13 mouse cellular contexts compared by ENCODE assay signal in genomic region chr7:74060306-74060946, GRCm38 (mm10). TPM values are rescaled to one million over a fixed set of nuclear protein-coding genes. Genes with fewer than 3 reads are reported as not detected.
A peak's percentile ranks its signal among the peaks of the same experiment; 100 is the strongest.
DNase-seq lines count a peak whose midpoint lies in the region; ATAC-seq lines count a peak whose summit lies in the region.
"Had no signal": no experiment of that assay in that cellular context is flagged by ENCODE, and none has a peak within 500 bp of the region (broad histone marks: within the 10 kb centered on the region; RNA-seq: fewer than 3 reads in every experiment).

No protein-coding gene starts in this region.

- no peak overlapping the region for H3K4me2 ChIP-seq in heart, embryonic 12.5 days
- no peak overlapping the region for H3K4me2 ChIP-seq in lung, embryonic 15.5 days
- H3K4me2 ChIP-seq: embryonic facial prominence, embryonic 13.5 days; neural tube, embryonic 13.5 days had no signal

- peak; percentile 48 to 49 for DNase-seq in heart, adult 18-20 months
- DNase-seq in Muller cell, postnatal 12 days (ENCODE audit: inconsistent ontology term) = peak; percentile 79
- peak; percentile 33 to 41 for DNase-seq in heart, postnatal 10 days
- no peak for DNase-seq in yolk sac, embryonic 10.5 days (ENCODE audit: low spot score)
- no peak for DNase-seq in right cerebral cortex, postnatal 14 days
- DNase-seq: cerebellum, adult 18-20 months; thymus, postnatal 4 days had no signal

- H3K9me3 ChIP-seq in heart, embryonic 12.5 days (replicated peaks) = no peaks in the 10 kb centered on the region
- no peaks in the 10 kb centered on the region for H3K9me3 ChIP-seq in lung, embryonic 15.5 days
- H3K9me3 ChIP-seq: embryonic facial prominence, embryonic 13.5 days; neural tube, embryonic 13.5 days had no signal

- no peak overlapping the region for H3K4me3 ChIP-seq in heart, embryonic 12.5 days
- no peak overlapping the region for H3K4me3 ChIP-seq in lung, embryonic 15.5 days
- H3K4me3 ChIP-seq: embryonic facial prominence, embryonic 13.5 days; megakaryocyte, embryonic 14.5 days; neural tube, embryonic 13.5 days had no signal

- ATAC-seq in heart, embryonic 12.5 days (ENCODE audit: insufficient number of reproducible peaks, low FRiP score) = no peak
- peak; percentile 88 for ATAC-seq in lung, embryonic 15.5 days (ENCODE audit: borderline replicate concordance, extremely low read depth, low FRiP score, low TSS enrichment)
- ATAC-seq in CD4-positive, CD25-positive, alpha-beta regulatory T cell, adult 4 months = no peak

- H3K4me1 ChIP-seq in heart, embryonic 12.5 days (replicated peaks) = no peaks in the 10 kb centered on the region
- peaks cover 10% of the 10 kb centered on the region for H3K4me1 ChIP-seq in lung, embryonic 15.5 days
- H3K4me1 ChIP-seq: megakaryocyte, embryonic 14.5 days; neural tube, embryonic 13.5 days had no signal

- intact Hi-C loops in heart, postnatal 10 days (cut with DNase I) = no loop called here

- H3K27ac ChIP-seq in heart, embryonic 12.5 days (ENCODE audit: poor library complexity, severe bottlenecking) = no peak overlapping the region
- H3K27ac ChIP-seq in lung, embryonic 15.5 days = peak overlapping the region; percentile 60
- H3K27ac ChIP-seq: embryonic facial prominence, embryonic 13.5 days; neural tube, embryonic 13.5 days had no signal

- WGBS in heart, embryonic 12.5 days = 73% methylated on average over 3 of the region's 3 CpGs
- 68% methylated on average over 3 of the region's 3 CpGs for WGBS in lung, embryonic 15.5 days

- H3K36me3 ChIP-seq in heart, embryonic 12.5 days = no peaks in the 10 kb centered on the region
- no peaks in the 10 kb centered on the region for H3K36me3 ChIP-seq in lung, embryonic 15.5 days
- H3K36me3 ChIP-seq: embryonic facial prominence, embryonic 13.5 days; neural tube, embryonic 13.5 days had no signal

- H3K27me3 ChIP-seq in heart, embryonic 12.5 days (replicated peaks) = no peaks in the 10 kb centered on the region; the same call in 1 of the 2 replicates
- no peaks in the 10 kb centered on the region for H3K27me3 ChIP-seq in lung, embryonic 15.5 days
- H3K27me3 ChIP-seq: embryonic facial prominence, embryonic 13.5 days; megakaryocyte, embryonic 14.5 days; neural tube, embryonic 13.5 days had no signal

- no peak overlapping the region for H3K9ac ChIP-seq in heart, embryonic 12.5 days
- no peak overlapping the region for H3K9ac ChIP-seq in lung, embryonic 15.5 days
- H3K9ac ChIP-seq: embryonic facial prominence, embryonic 13.5 days; neural tube, embryonic 13.5 days had no signal

RNA-seq across cellular contexts. Expression of gene St8sia2, which starts 46.9 kb away (rescaled TPM):
- total RNA-seq in heart, adult 18-20 months (2021) = under 1 TPM; 0.10 to 0.23 TPM
- polyA plus RNA-seq in heart, embryonic 12.5 days (2016; fragmentation: Nextera tagmentation; extraction: Ambion mirVana) = 3.3 and 4.1 TPM in 2 replicates
- total RNA-seq in heart, postnatal 10 days (2021) = 1 to 10 TPM; 1.3 to 2.0 TPM
- polyA plus RNA-seq in lung, embryonic 15.5 days (2015; fragmentation: Nextera tagmentation; extraction: Ambion mirVana) = 8.6 and 9.5 TPM in 2 replicates
- polyA plus RNA-seq in CD4-positive, CD25-positive, alpha-beta regulatory T cell, adult 4 months (2017; shearing (Covaris generic)) = not detected

Comparison
In these comparisons a context has a peak if more than half of its experiments do, and no peak if none do; other contexts are left out.
1. DNase-seq: peak in heart, adult 18-20 months (2 of 2), Muller cell, postnatal 12 days (single experiment) and heart, postnatal 10 days (2 of 2); none in yolk sac, embryonic 10.5 days (single experiment) and right cerebral cortex, postnatal 14 days (single experiment).